Mouse (Mus musculus): ENCODE measurements around the gene Tmem52. TPM values are rescaled to one million over a fixed set of nuclear protein-coding genes. Genes with fewer than 3 reads are reported as not detected.
"Not testable (repeated sequence)": the region's sequence is repeated elsewhere in the genome, so short reads cannot be mapped to it uniquely, and the experiment has no call there.

The Tmem52 gene
- polyA plus RNA-seq, 1 experiment from 2014 or later: not detected

DNA sequence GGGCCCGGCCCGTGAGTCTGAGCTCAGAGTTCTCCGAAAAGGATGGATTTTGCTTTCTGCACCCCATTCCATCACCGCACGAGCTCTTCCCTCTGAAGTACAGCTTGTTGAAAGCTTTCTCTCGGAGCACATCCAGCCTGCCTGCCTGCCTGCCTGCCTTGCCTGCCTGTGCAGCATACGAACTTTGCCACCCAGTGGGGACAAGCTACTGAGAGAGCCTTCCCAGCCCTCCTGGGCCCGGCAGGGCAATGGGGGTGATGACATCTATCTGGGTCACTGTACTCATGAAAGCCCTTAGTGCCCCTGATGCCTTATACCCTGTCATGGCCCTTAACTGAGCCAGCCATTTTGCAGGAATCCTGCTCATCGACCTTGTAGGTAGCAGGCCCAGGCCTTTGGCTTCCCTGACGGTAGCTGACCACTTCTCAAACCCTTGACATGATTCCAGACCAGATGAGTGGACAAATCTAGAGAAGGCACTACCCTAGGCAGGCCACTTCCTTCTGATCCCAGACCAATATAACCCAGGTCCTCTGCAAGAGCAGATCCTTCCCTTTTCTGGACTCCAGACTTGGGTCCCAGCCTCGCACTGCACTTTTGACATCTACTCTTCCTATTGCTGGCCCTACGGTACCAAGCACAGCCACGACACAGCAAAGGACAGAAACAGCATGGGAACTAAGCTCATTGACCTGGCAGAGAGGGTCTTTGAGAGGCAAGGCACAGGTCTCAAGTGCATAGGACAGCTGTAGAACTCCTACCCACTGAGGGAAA, 1.5 kb upstream of the Tmem52 start:
- no peak overlapping the region for H3K27ac ChIP-seq (replicated peaks; ENCODE audit: low read depth, low read length)
- H3K9ac ChIP-seq (ENCODE audit: low read length): no peak overlapping the region
- H3K4me3 ChIP-seq (ENCODE audit: low read depth, low read length): no peak overlapping the region
- H3K4me1 ChIP-seq (ENCODE audit: control insufficient read depth, insufficient read depth, low read length): no peaks in the 10 kb centered on the region
- H3K36me3 ChIP-seq (ENCODE audit: control insufficient read depth, insufficient read depth, low read length): no peaks in the 10 kb centered on the region
- peaks cover 8% of the 10 kb centered on the region for H3K27me3 ChIP-seq (ENCODE audit: control insufficient read depth, insufficient read depth, low read length)
- no peaks in the 10 kb centered on the region for H3K9me3 ChIP-seq (ENCODE audit: control insufficient read depth, low read length)
- H3K4me2 ChIP-seq (ENCODE audit: low read depth, severe bottlenecking): no peak overlapping the region
- no peak for ATAC-seq (ENCODE audit: insufficient number of reproducible peaks, low FRiP score, low TSS enrichment, low read depth)
- WGBS: 81% methylated on average over 13 of the region's 13 CpGs
- no peak for DNase-seq (ENCODE audit: low spot score)

DNA sequence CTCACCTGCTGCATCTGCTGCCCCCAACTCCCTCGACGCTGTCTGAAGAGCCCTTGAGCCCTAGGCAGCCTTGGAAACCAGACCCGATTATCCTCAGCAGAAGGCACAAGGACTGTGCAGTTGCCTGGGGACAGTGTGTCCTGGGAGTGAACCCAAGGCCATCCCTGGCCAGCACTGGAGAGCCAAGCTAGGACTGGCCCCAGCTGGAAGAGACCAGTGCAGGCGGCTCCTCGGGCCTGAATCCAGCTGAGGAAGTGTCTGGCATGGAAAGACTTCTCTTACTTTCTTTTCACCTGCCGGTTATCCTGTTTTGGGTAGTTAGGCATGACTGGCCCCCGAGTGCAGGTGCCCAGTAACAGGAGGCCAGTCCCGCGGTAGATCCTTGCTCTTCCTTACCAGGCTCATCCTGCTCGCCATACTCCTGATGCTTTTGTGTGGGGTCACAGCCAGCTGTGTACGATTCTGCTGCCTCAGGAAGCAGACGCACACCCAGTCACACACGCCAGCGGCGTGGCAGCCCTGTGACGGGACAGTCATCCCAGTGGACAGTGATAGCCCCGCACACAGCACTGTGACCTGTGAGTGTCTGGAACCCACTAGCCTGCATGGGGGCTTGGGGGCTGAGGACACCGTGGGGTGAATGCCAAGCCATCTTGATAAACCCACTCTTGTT, 812 bp downstream of the Tmem52 start:
- ATAC-seq (ENCODE audit: insufficient number of reproducible peaks, low FRiP score, low TSS enrichment, low read depth) (no peak), DNase-seq (ENCODE audit: low spot score) (no peak)
- Histone ChIP-seq H3K27ac (replicated peaks; ENCODE audit: low read depth, low read length) (no peak overlapping the region), H3K4me2 (ENCODE audit: low read depth, severe bottlenecking) (peak overlapping the region; percentile 40; the same call in 1 of the 2 replicates), H3K9ac (ENCODE audit: low read length) (no peak overlapping the region), H3K4me1 (ENCODE audit: control insufficient read depth, insufficient read depth, low read length) (no peaks in the 10 kb centered on the region), H3K36me3 (ENCODE audit: control insufficient read depth, insufficient read depth, low read length) (no peaks in the 10 kb centered on the region), H3K9me3 (ENCODE audit: control insufficient read depth, low read length) (no peaks in the 10 kb centered on the region), H3K4me3 (ENCODE audit: low read depth, low read length) (no peak overlapping the region), H3K27me3 (ENCODE audit: control insufficient read depth, insufficient read depth, low read length) (peaks cover 8% of the 10 kb centered on the region)
- WGBS: 77% methylated on average over 18 of the region's 18 CpGs

DNA sequence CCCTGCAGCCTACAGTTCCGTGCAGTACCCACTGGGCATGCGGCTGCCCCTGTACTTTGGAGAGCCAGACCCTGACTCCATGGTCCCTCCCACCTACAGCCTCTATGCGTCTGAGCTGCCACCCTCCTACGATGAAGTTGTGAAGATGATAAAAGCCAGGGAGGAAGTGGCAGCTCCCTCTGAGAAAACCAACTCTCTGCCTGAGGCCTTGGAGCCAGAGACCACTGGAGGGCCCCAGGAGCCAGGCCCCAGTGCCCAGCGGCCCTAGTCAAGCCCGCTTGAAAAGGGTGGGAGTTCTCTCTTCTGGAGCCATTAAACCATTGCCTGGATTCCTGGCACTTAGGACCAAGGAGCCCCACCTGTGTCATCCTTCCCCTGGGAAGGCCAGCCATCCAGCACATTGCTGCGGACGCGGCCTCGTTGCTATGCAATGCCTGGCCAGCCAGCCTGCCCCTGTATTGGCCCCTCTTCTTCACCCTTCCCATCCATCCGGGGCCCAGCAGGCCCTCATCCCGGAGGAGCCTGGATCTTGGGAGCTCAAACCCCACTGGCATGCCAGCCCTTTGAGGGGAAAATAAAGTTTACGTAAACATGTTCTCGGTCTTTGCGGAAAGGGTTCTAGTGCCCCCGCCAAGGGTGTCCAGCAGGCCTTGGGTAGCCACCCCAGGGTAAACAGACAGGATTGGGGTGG, 1.5 kb downstream of the Tmem52 start:
- peaks cover 8% of the 10 kb centered on the region for H3K27me3 ChIP-seq (ENCODE audit: control insufficient read depth, insufficient read depth, low read length)
- no peak overlapping the region for H3K27ac ChIP-seq (replicated peaks; ENCODE audit: low read depth, low read length)
- ATAC-seq (ENCODE audit: insufficient number of reproducible peaks, low FRiP score, low TSS enrichment, low read depth) (no peak), DNase-seq (ENCODE audit: low spot score) (no peak)
- WGBS: 76% methylated on average over 16 of the region's 16 CpGs
- H3K4me1 ChIP-seq (ENCODE audit: control insufficient read depth, insufficient read depth, low read length): no peaks in the 10 kb centered on the region
- H3K9me3 ChIP-seq (ENCODE audit: control insufficient read depth, low read length): no peaks in the 10 kb centered on the region
- H3K9ac ChIP-seq (ENCODE audit: low read length): peak overlapping the region; percentile 12; the same call in 1 of the 2 replicates
- H3K4me3 ChIP-seq (ENCODE audit: low read depth, low read length): no peak overlapping the region
- H3K36me3 ChIP-seq (ENCODE audit: control insufficient read depth, insufficient read depth, low read length): no peaks in the 10 kb centered on the region
- H3K4me2 ChIP-seq (ENCODE audit: low read depth, severe bottlenecking): no peak overlapping the region

DNA sequence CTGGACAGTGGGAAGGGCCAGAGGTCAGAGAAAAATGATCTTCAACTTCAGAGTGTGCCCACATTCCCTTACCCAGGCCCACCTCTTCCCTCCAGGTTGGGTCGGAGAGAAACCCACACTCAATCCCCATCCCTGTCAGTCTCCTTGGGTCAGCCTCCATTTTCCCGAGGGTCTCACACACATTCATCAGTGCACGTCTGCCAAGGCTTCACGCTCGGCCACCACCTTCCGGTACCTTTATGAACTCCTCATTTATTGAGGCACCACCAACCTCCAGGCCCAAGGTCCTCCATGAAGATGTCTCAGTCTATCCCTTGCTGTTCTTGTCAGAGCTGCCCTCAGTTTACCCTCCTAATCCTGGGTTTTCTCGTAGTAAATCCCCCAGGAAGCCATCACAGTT, 2.1 kb downstream of the Tmem52 start:
- no peak overlapping the region for H3K27ac ChIP-seq (replicated peaks; ENCODE audit: low read depth, low read length)
- no peak for DNase-seq (ENCODE audit: low spot score)
- H3K4me3 ChIP-seq (ENCODE audit: low read depth, low read length): no peak overlapping the region
- no peaks in the 10 kb centered on the region for H3K4me1 ChIP-seq (ENCODE audit: control insufficient read depth, insufficient read depth, low read length)
- H3K9me3 ChIP-seq (ENCODE audit: control insufficient read depth, low read length): no peaks in the 10 kb centered on the region
- no peaks in the 10 kb centered on the region for H3K36me3 ChIP-seq (ENCODE audit: control insufficient read depth, insufficient read depth, low read length)
- no peak overlapping the region for H3K4me2 ChIP-seq (ENCODE audit: low read depth, severe bottlenecking)
- ATAC-seq (ENCODE audit: insufficient number of reproducible peaks, low FRiP score, low TSS enrichment, low read depth): no peak
- peaks cover 8% of the 10 kb centered on the region for H3K27me3 ChIP-seq (ENCODE audit: control insufficient read depth, insufficient read depth, low read length)
- no peak overlapping the region; the same call in 1 of the 2 replicates for H3K9ac ChIP-seq (ENCODE audit: low read length)
- 82% methylated on average over 7 of the region's 7 CpGs for WGBS

DNA sequence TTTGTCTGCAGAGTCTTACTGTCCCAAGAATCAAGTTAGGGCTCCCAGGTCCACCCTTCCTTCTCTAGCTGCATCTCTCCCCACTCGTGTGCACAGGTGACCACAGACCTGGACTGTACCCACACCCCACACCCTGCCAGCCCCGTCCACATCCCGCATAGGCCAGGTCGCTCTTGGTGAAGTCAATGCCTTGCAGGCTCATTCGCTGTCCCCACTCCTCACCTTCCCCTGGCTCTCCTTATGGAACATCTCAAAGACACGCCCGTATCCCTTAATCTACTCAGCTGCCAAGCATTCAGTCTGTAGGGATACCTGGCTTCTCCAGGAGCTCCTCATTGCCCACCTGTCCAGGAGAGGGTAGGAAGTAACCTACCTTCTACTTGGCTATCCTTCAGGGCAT, 2.5 kb downstream of the Tmem52 start:
- Histone ChIP-seq H3K4me2 (ENCODE audit: low read depth, severe bottlenecking) (no peak overlapping the region), H3K27me3 (ENCODE audit: control insufficient read depth, insufficient read depth, low read length) (peaks cover 8% of the 10 kb centered on the region), H3K27ac (replicated peaks; ENCODE audit: low read depth, low read length) (no peak overlapping the region), H3K4me3 (ENCODE audit: low read depth, low read length) (no peak overlapping the region), H3K4me1 (ENCODE audit: control insufficient read depth, insufficient read depth, low read length) (no peaks in the 10 kb centered on the region), H3K36me3 (ENCODE audit: control insufficient read depth, insufficient read depth, low read length) (no peaks in the 10 kb centered on the region), H3K9me3 (ENCODE audit: control insufficient read depth, low read length) (no peaks in the 10 kb centered on the region), H3K9ac (ENCODE audit: low read length) (no peak overlapping the region)
- ATAC-seq (ENCODE audit: insufficient number of reproducible peaks, low FRiP score, low TSS enrichment, low read depth): no peak
- DNase-seq (ENCODE audit: low spot score): no peak
- WGBS: 88% methylated on average over 7 of the region's 7 CpGs

DNA sequence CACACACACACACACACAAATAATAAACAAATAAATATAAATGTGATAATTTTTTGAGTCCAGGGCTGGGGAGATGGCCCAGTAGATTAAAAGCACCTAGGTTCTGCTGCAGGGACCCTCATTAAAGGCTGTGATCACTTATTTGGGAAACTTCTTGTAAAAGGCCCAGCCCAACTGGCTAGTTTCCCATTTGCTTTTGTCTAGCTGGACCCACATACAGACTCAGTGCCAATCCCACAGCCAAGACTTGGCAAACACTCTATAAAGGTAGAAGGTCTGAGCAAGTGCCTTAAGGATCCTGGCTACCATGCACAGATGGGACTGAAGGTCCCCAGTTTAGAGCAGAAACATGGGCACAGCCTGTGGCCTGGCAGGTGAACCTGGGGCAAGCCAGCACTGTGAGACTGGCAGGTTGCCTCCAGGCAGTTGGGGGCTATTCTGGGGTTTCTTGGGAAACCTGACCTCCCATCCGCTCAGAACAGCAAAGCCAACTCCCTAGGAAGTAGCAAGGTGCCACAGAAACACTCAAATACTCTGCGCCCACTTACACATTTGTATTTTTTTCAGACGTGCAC, 3.9 kb downstream of the Tmem52 start:
- ATAC-seq (ENCODE audit: insufficient number of reproducible peaks, low FRiP score, low TSS enrichment, low read depth): no peak
- no peak overlapping the region for H3K4me2 ChIP-seq (ENCODE audit: low read depth, severe bottlenecking)
- H3K4me3 ChIP-seq (ENCODE audit: low read depth, low read length): no peak overlapping the region
- WGBS: 81% methylated on average over 3 of the region's 3 CpGs
- H3K27ac ChIP-seq (replicated peaks; ENCODE audit: low read depth, low read length): no peak overlapping the region
- H3K9me3 ChIP-seq (ENCODE audit: control insufficient read depth, low read length): no peaks in the 10 kb centered on the region
- no peaks in the 10 kb centered on the region for H3K4me1 ChIP-seq (ENCODE audit: control insufficient read depth, insufficient read depth, low read length)
- peaks cover 8% of the 10 kb centered on the region for H3K27me3 ChIP-seq (ENCODE audit: control insufficient read depth, insufficient read depth, low read length)
- no peak for DNase-seq (ENCODE audit: low spot score)
- H3K36me3 ChIP-seq (ENCODE audit: control insufficient read depth, insufficient read depth, low read length): no peaks in the 10 kb centered on the region
- no peak overlapping the region for H3K9ac ChIP-seq (ENCODE audit: low read length)

DNA sequence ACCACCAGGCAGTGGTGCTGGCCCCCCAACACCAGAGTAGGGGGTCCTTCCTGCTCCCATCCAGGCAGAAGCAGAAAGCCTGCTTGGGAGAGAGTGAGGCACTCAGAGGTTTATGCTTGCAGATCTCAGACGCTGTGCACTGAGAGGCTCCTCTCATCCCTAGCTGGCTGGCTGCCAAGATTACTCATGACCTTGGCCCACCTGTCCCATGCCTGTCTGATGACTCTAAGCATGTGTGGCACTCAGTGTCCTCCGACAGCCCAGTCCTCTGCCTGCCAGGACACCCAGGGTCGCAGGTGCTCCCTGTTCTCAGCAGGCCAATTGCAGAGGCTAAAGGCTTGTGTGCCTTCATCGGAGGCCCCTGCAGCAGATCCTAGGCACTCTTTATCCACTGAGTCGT, 4.4 kb downstream of the Tmem52 start:
- ATAC-seq (ENCODE audit: insufficient number of reproducible peaks, low FRiP score, low TSS enrichment, low read depth): no peak
- 70% methylated on average over 5 of the region's 5 CpGs for WGBS
- Histone ChIP-seq H3K27ac (replicated peaks; ENCODE audit: low read depth, low read length) (no peak overlapping the region), H3K4me3 (ENCODE audit: low read depth, low read length) (no peak overlapping the region), H3K4me1 (ENCODE audit: control insufficient read depth, insufficient read depth, low read length) (no peaks in the 10 kb centered on the region), H3K27me3 (ENCODE audit: control insufficient read depth, insufficient read depth, low read length) (peaks cover 10% of the 10 kb centered on the region), H3K4me2 (ENCODE audit: low read depth, severe bottlenecking) (no peak overlapping the region), H3K9ac (ENCODE audit: low read length) (no peak overlapping the region), H3K36me3 (ENCODE audit: control insufficient read depth, insufficient read depth, low read length) (no peaks in the 10 kb centered on the region), H3K9me3 (ENCODE audit: control insufficient read depth, low read length) (no peaks in the 10 kb centered on the region)
- no peak for DNase-seq (ENCODE audit: low spot score)

DNA sequence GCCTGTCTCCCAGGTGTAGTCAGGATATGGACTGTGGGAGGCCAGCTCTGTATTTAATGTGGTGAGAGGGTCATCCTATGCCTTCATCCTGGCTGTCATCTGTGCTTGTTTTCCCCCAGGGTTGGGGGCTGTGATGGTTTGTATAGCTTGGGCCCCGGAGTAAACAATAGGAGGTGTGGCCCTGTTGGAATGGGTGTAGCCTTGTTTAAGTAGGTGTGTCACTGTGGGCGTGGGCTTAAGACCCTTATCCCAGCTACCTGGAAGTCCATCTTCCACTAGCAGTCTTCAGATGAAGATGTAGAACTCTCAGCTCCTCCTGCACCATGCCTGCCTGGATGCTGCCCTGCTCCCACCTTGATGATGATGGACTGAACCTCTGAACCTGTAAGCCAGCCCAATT, 4.9 kb downstream of the Tmem52 start:
- not testable (repeated sequence) for H3K4me1 ChIP-seq (ENCODE audit: control insufficient read depth, insufficient read depth, low read length); H3K9me3 ChIP-seq (ENCODE audit: control insufficient read depth, low read length); H3K9ac ChIP-seq (ENCODE audit: low read length); DNase-seq (ENCODE audit: low spot score); H3K36me3 ChIP-seq (ENCODE audit: control insufficient read depth, insufficient read depth, low read length); H3K4me3 ChIP-seq (ENCODE audit: low read depth, low read length); H3K27ac ChIP-seq (replicated peaks; ENCODE audit: low read depth, low read length); H3K4me2 ChIP-seq (ENCODE audit: low read depth, severe bottlenecking); ATAC-seq (ENCODE audit: insufficient number of reproducible peaks, low FRiP score, low TSS enrichment, low read depth); H3K27me3 ChIP-seq (ENCODE audit: control insufficient read depth, insufficient read depth, low read length)
- 64% methylated on average over 2 of the region's 2 CpGs for WGBS

Data from limb, embryonic 11.5 days (tissue).